Mouse (Mus musculus) CH12.LX (cell line): ENCODE results near the gene Nsf. TPM values are rescaled to one million over a fixed set of nuclear protein-coding genes. Genes with fewer than 3 reads are reported as not detected.

Experiments used
- DNase-seq: peaks from one replicate; pipeline ENCODE4 v3.0.0-alpha.2; 2013; ENCODE audit errors: extremely low read depth
- H3K27ac ChIP-seq: 2 replicates; pipeline ENCODE4 v1.5.1; 2012; ENCODE audit warnings: low read depth, mild to moderate bottlenecking, control low read depth, moderate library complexity; ENCODE audit not compliant: insufficient read depth
- H3K27me3 ChIP-seq: replicated peaks from 2 replicates; pipeline ENCODE3; 2012; ENCODE audit warnings: inconsistent platforms
- H3K36me3 ChIP-seq, 2 experiments: replicated peaks in 1 of 2; 2 replicates each; pipeline versions ENCODE3 to v1.6.1; 2012; ENCODE audit warnings: inconsistent platforms in 1 of 2, low read length in 1 of 2, mild to moderate bottlenecking in 1 of 2, mixed read lengths in 1 of 2, moderate library complexity in 1 of 2; ENCODE audit not compliant: control insufficient read depth in 1 of 2, insufficient read depth in 1 of 2
- H3K4me1 ChIP-seq, 2 experiments: 2 replicates each; pipeline ENCODE4 v1.6.1; 2012; ENCODE audit warnings: inconsistent platforms in 1 of 2, moderate library complexity in 1 of 2; ENCODE audit not compliant: insufficient read depth in 2 of 2, control insufficient read depth in 1 of 2
- H3K4me2 ChIP-seq: 2 replicates; pipeline ENCODE4 v1.6.1; 2012; ENCODE audit warnings: low read depth, mild to moderate bottlenecking, control low read depth; ENCODE audit not compliant: poor library complexity, insufficient read depth, severe bottlenecking
- H3K4me3 ChIP-seq, 3 experiments: fragments of 150-350 bp in 1 of 3; sonication (generic) in 1 of 3; replicated peaks in 1 of 3; 2 replicates each; pipeline versions ENCODE3 to v1.5.1; 2011 to 2012; ENCODE audit warnings: low read depth in 2 of 3, low read length in 2 of 3, mild to moderate bottlenecking in 2 of 3, moderate library complexity in 2 of 3, control low read depth in 1 of 3, improper control_type of control experiment in 1 of 3, inconsistent platforms in 1 of 3, mixed read lengths in 1 of 3; ENCODE audit not compliant: poor library complexity in 1 of 3
- H3K79me2 ChIP-seq: replicated peaks from 2 replicates; pipeline ENCODE4 v1.6.1; 2012; ENCODE audit warnings: mild to moderate bottlenecking, moderate library complexity; ENCODE audit not compliant: control insufficient read depth, poor library complexity, insufficient read depth, severe bottlenecking; ENCODE audit errors: extremely low read depth
- H3K9ac ChIP-seq: 2 replicates; pipeline ENCODE4 v1.6.1; 2012; ENCODE audit warnings: low read depth, mild to moderate bottlenecking, control low read depth, moderate library complexity; ENCODE audit not compliant: insufficient read depth
- H3K9me3 ChIP-seq: replicated peaks from 2 replicates; pipeline ENCODE3; 2012; ENCODE audit warnings: low read length, inconsistent platforms, mixed read lengths
- CHD1 ChIP-seq: IDR thresholded peaks from 2 replicates; pipeline ENCODE4 v1.6.1; 2012; ENCODE audit warnings: low read depth, low read length, improper control_type of control experiment, inconsistent platforms
- CTCF ChIP-seq, 2 experiments: IDR thresholded peaks in 1 of 2; conservative IDR thresholded peaks in 1 of 2; 2 replicates each; pipeline ENCODE4 v1.5.1; 2011 to 2012; ENCODE audit warnings: low read depth in 2 of 2, low read length in 2 of 2, improper control_type of control experiment in 1 of 2, inconsistent platforms in 1 of 2, mild to moderate bottlenecking in 1 of 2, moderate library complexity in 1 of 2
- ELF1 ChIP-seq: IDR thresholded peaks from 2 replicates; pipeline ENCODE4 v1.6.1; 2014; ENCODE audit warnings: low read depth, mild to moderate bottlenecking, inconsistent platforms, low read length, improper control_type of control experiment
- ETS1 ChIP-seq: conservative IDR thresholded peaks from 2 replicates; pipeline ENCODE4 v1.6.1; 2012; ENCODE audit warnings: low read depth, mild to moderate bottlenecking, inconsistent platforms, low read length, improper control_type of control experiment, moderate library complexity
- JUN ChIP-seq: IDR thresholded peaks from 2 replicates; pipeline ENCODE4 v1.6.1; 2011; ENCODE audit warnings: low read depth, mild to moderate bottlenecking, low read length, improper control_type of control experiment, moderate library complexity; ENCODE audit not compliant: insufficient read depth
- JUND ChIP-seq: conservative IDR thresholded peaks from 2 replicates; pipeline ENCODE4 v1.6.1; 2011; ENCODE audit warnings: low read depth, low read length, improper control_type of control experiment
- MAX ChIP-seq: IDR thresholded peaks from 2 replicates; pipeline ENCODE4 v1.6.1; 2011; ENCODE audit warnings: low read length, improper control_type of control experiment
- MAZ ChIP-seq: IDR thresholded peaks from 2 replicates; pipeline ENCODE4 v1.6.1; 2012; ENCODE audit warnings: low read depth, mild to moderate bottlenecking, inconsistent platforms, low read length, improper control_type of control experiment, moderate library complexity
- MEF2A ChIP-seq: IDR thresholded peaks from 2 replicates; pipeline ENCODE4 v1.6.1; 2014; ENCODE audit warnings: low read depth, mild to moderate bottlenecking, inconsistent platforms, low read length, improper control_type of control experiment, borderline replicate concordance
- MXI1 ChIP-seq: IDR thresholded peaks from 2 replicates; pipeline ENCODE4 v1.6.1; 2011; ENCODE audit warnings: mild to moderate bottlenecking, low read depth, low read length, improper control_type of control experiment
- MYC ChIP-seq: IDR thresholded peaks from 2 replicates; pipeline ENCODE4 v1.6.1; 2011; ENCODE audit warnings: low read depth, mild to moderate bottlenecking, improper control_type of control experiment, low read length
- PAX5 ChIP-seq: IDR thresholded peaks from 2 replicates; pipeline ENCODE4 v1.6.1; 2012; ENCODE audit warnings: low read length, inconsistent platforms, mixed read lengths
- RAD21 ChIP-seq: IDR thresholded peaks from 2 replicates; pipeline ENCODE4 v1.6.1; 2011; ENCODE audit warnings: low read depth, mild to moderate bottlenecking, low read length, improper control_type of control experiment, moderate library complexity
- SMC3 ChIP-seq: IDR thresholded peaks from 2 replicates; pipeline ENCODE4 v1.6.1; 2011; ENCODE audit warnings: low read depth, low read length, improper control_type of control experiment
- UBTF ChIP-seq: IDR thresholded peaks from 2 replicates; pipeline ENCODE4 v1.6.1; 2012; ENCODE audit warnings: low read depth, mild to moderate bottlenecking, inconsistent platforms, low read length, improper control_type of control experiment, moderate library complexity
- USF1 ChIP-seq: IDR thresholded peaks from 2 replicates; pipeline ENCODE4 v1.6.1; 2014; ENCODE audit warnings: low read depth, mild to moderate bottlenecking, inconsistent platforms, low read length, improper control_type of control experiment
- ZC3H11A ChIP-seq: IDR thresholded peaks from 2 replicates; pipeline ENCODE4 v1.6.1; 2012; ENCODE audit warnings: low read depth, mild to moderate bottlenecking, inconsistent platforms, low read length, improper control_type of control experiment
- ZKSCAN1 ChIP-seq: IDR thresholded peaks from 2 replicates; pipeline ENCODE4 v1.6.1; 2012; ENCODE audit warnings: low read depth, inconsistent platforms, low read length, improper control_type of control experiment, borderline replicate concordance
- dilution Hi-C: fragments of 300-500 bp; cut with MboI; formaldehyde crosslinking; loops from 2 replicates; pipeline ENCODE4 v1.14.3; 2020; ENCODE audit warnings: low sequenced_read_pairs; ENCODE audit not compliant: extremely low pct_unique_long_range_greater_than_20kb, extremely low pct_ligation_motif_present
- in situ Hi-C: fragments of 300-500 bp; cut with MboI; formaldehyde crosslinking; loops from 3 replicates; pipeline ENCODE4 v1.14.3; 2019; ENCODE audit warnings: low sequenced_read_pairs, low pct_ligation_motif_present, low pct_unique_long_range_greater_than_20kb, mixed read lengths
- polyA plus RNA-seq: library from polyadenylated mRNA; unstranded; fragments of >175 nt; gene quantifications from 2 replicates; pipeline ENCODE4 v1.2.1, GENCODE M21; 2012; ENCODE audit warnings: low read depth; ENCODE audit not compliant: insufficient read length
- total RNA-seq, 2 experiments: library from RNA; depleted of rRNA; stranded (reverse); fragments of 300-350 nt in 1 of 2; fragments of >200 nt in 1 of 2; gene quantifications; 2 replicates each; pipeline ENCODE4 v1.2.3; 2012 to 2014

Gene Nsf
- total and polyA plus RNA-seq, 3 experiments: 48.1 to 99.3 (median 50.9) TPM

DNA sequence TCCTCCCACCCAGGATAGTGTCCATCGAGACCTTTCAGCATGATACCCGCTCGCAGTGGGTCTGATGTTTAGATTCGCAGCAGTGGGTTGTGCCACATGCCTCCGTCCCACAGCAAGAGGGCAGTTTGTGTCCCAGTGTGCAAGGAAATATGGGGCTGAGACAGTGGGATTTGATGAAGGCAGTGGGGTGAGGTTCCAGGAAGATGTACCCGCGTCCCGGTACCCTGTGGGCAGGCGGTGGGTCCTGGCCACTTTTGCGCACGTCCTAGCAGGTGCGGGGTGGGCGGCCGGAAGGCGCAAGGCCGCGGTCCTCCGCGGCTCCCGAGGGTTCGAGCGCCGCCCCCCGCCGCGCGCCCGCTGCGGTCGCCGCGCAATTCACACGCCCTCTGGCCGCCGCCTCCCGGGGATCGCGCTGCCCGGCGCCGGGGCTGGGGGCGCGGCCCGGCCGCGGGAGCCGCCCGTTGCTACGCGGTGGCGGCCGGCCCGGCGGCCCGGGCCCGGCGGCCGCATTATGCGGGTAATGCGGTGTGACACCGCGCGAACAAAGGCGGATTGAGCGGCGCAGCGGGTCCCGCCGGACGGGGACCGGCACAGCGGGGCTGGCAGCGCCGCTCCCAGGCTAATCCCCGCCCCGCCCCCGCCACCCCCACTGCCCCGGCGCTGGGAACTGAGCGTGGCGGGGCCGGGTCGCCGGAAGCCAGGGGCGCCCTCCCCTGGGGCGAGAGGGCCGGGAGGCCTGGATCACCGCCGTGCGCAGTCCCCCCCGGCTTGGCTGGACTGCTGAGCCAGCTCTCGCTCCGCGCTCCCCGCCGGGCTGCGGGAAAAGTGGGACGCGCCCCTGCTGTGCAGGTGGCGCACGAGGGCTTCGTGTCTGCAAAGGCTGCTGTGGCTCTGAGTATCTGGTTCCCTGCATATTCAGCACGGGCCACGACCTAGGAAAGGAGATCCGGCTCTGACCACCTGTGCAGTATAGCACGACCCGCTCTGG, 144.0 kb downstream of the Nsf start:
- in situ Hi-C loops: no loop called here
- dilution Hi-C loops: no loop called here
- no peak overlapping the region for H3K9ac ChIP-seq

DNA sequence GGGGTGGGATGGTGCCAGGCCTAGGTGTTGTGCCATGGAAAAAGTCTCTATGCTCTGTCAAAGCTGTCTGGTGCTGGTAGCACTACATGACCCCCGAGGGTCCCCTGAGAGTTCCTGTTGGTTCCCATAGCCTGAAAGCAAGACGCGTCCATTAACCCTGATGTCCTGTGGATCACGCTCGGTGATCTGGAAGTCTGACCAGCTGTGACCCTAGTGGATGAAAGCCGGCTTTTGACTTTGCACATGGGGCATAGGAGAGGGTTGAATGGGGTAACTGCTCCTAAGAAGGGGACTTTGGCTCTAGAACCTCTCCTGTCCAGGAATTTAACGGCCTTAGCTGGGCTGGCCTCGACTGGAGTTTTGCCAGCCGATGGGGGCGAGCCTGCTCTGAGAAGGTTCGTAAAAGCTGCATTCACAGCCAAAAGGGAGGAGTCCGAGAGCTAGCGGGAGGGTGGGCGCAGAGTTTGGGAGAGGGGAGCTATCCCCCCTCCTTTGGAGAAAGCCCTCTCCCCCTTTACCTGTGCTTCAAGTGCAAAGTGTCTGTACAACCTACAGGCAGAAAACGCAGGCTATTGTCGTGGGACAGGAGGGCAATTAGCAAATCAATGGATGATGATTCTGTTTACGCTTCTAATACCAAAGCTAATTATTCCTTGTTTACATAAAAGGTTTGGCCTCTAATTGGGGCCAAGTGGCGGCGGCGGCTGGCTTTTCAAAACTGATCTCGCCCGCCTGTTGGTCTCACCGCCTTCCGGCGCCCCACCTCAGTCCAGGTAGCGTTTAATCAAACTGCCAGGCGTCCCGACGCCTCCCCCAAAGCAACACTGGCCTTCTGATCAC, 144.9 kb downstream of the Nsf start:
- Histone ChIP-seq H3K9me3 (peaks cover 24% of the 10 kb centered on the region), H3K79me2 (no peaks in the 10 kb centered on the region), H3K36me3 (no peaks in the 10 kb centered on the region), H3K27ac (no peak overlapping the region), H3K27me3 (peaks cover 44% of the 10 kb centered on the region), H3K9ac (no peak overlapping the region), H3K4me2 (no peak overlapping the region)
- no peak for DNase-seq
- dilution Hi-C loops: no loop called here
- TF ChIP-seq MAZ: no peak
- TF ChIP-seq ZKSCAN1: no peak
- TF ChIP-seq RAD21: no peak
- TF ChIP-seq MYC: no peak
- TF ChIP-seq PAX5: no peak
- no peak for TF ChIP-seq CHD1
- no peak for TF ChIP-seq USF1
- TF ChIP-seq MXI1: no peak
- no peak for TF ChIP-seq ZC3H11A
- TF ChIP-seq ELF1: no peak
- TF ChIP-seq SMC3: no peak
- TF ChIP-seq JUN: no peak
- no peak for TF ChIP-seq MEF2A
- no peak for TF ChIP-seq CTCF (conservative IDR thresholded peaks at IDR 0.05 in 1 of 2, IDR thresholded peaks at IDR 0.05 in 1 of 2; ENCODE audit: low read depth in 2 of 2, low read length in 2 of 2)
- no peak for TF ChIP-seq MAX
- TF ChIP-seq JUND: no peak
- TF ChIP-seq, all 38 proteins: peak for 0
- in situ Hi-C loops: no loop called here
- Histone ChIP-seq H3K4me1 (no peaks in the 10 kb centered on the region), H3K4me3 (no peak overlapping the region)

More for the DNA sequence above, 144.0 kb downstream of the Nsf start:
- H3K79me2 ChIP-seq: no peaks in the 10 kb centered on the region
- TF ChIP-seq UBTF: no peak
- TF ChIP-seq ZC3H11A: no peak
- TF ChIP-seq ETS1: no peak
- H3K4me3 ChIP-seq: no peak overlapping the region
- no peaks in the 10 kb centered on the region for H3K4me1 ChIP-seq
- DNase-seq: no peak
- H3K4me2 ChIP-seq: no peak overlapping the region
- H3K36me3 ChIP-seq: no peaks in the 10 kb centered on the region
- H3K9me3 ChIP-seq: peaks cover 15% of the 10 kb centered on the region
- peaks cover 41% of the 10 kb centered on the region for H3K27me3 ChIP-seq
- no peak overlapping the region for H3K27ac ChIP-seq
